Mouse (Mus musculus) lung, postnatal 0 days (tissue): ENCODE measurements at regions not wholly inside any gene's neighbourhood (a gene's known extent, or its start where the extent isn't known, plus 50 kb on each side); places are given as distances from the start of the nearest gene placed in this dataset. TPM values are rescaled to one million over a fixed set of nuclear protein-coding genes. Genes with fewer than 3 reads are reported as not detected.

Source experiments
- ATAC-seq: fragments of 200-750 bp; cut with Nextera tagmentation; 2 replicates; pipeline ENCODE4 v1.8.0; 2017; ENCODE audit warnings: moderate library complexity
- DNase-seq: peaks from one replicate; pipeline ENCODE4 v3.0.0-alpha.2; 2016; ENCODE audit warnings: low spot score
- H3K27ac ChIP-seq: fragments of 300-500 bp; sonication (generic); 2 replicates; pipeline ENCODE4 v1.5.1; 2014; ENCODE audit warnings: antibody characterized with exemption, mild to moderate bottlenecking, low read length, mixed read lengths
- H3K27me3 ChIP-seq: fragments of 300-500 bp; sonication (generic); replicated peaks from 2 replicates; pipeline ENCODE4 v1.6.1; 2014; ENCODE audit warnings: low read length, mixed read lengths; ENCODE audit not compliant: insufficient read depth
- H3K36me3 ChIP-seq: fragments of 300-500 bp; sonication (generic); 2 replicates; pipeline ENCODE4 v1.6.1; 2014; ENCODE audit warnings: low read length, mixed read lengths; ENCODE audit not compliant: insufficient read depth
- H3K4me1 ChIP-seq: fragments of 300-500 bp; sonication (generic); 2 replicates; pipeline ENCODE4 v1.6.1; 2014; ENCODE audit warnings: antibody characterized with exemption, low read depth, low read length, mixed read lengths; ENCODE audit not compliant: insufficient read depth
- H3K4me2 ChIP-seq: fragments of 300-500 bp; sonication (generic); replicated peaks from 2 replicates; pipeline ENCODE4 v1.6.1; 2014; ENCODE audit warnings: low read depth, mild to moderate bottlenecking, low read length, moderate library complexity, mixed read lengths
- H3K4me3 ChIP-seq: fragments of 300-500 bp; sonication (generic); 2 replicates; pipeline ENCODE4 v1.5.1; 2014; ENCODE audit warnings: low read depth, low read length
- H3K9ac ChIP-seq: fragments of 300-500 bp; sonication (generic); replicated peaks from 2 replicates; pipeline ENCODE4 v1.6.1; 2014; ENCODE audit warnings: low read depth, mild to moderate bottlenecking
- H3K9me3 ChIP-seq: fragments of 300-500 bp; sonication (generic); 2 replicates; pipeline ENCODE4 v1.6.1; 2016; ENCODE audit warnings: low read length, mixed read lengths
- CTCF ChIP-seq: IDR thresholded peaks from 2 replicates; pipeline ENCODE4 v1.5.1; 2016; ENCODE audit warnings: antibody characterized with exemption, mild to moderate bottlenecking
- EP300 ChIP-seq: IDR thresholded peaks from 2 replicates; pipeline ENCODE4 v1.6.1; 2016; ENCODE audit warnings: antibody characterized with exemption, mild to moderate bottlenecking, control low read depth
- WGBS: fragments of 180-500 bp; shearing (Covaris S2); extraction: QIAGEN DNeasy Blood & Tissue Kit; methylation state at CpG from one replicate; pipeline ENCODE4 v1.1.7; 2014; 5-methylcytosine and 5-hydroxymethylcytosine counted together
- microRNA-seq: library from miRNA; unstranded; fragments of <30 nt; microRNA quantifications from one replicate; pipeline ENCODE4, GENCODE M21; 2016

- H3K27me3 ChIP-seq = no peaks in the 10 kb centered on the region
- no peak for TF ChIP-seq EP300
- TF ChIP-seq CTCF = no peak
- no peak overlapping the region for H3K9ac ChIP-seq
- no peak overlapping the region for H3K27ac ChIP-seq
- DNase-seq (no peak), ATAC-seq (no peak)
- H3K4me3 ChIP-seq = no peak overlapping the region
- no peak overlapping the region for H3K4me2 ChIP-seq
- 85% methylated on average over 16 of the region's 16 CpGs for WGBS
- no peaks in the 10 kb centered on the region for H3K4me1 ChIP-seq
- H3K9me3 ChIP-seq = no peaks in the 10 kb centered on the region
- H3K36me3 ChIP-seq = no peaks in the 10 kb centered on the region
Observed at GRCm38 (mm10) chr2:172159909-172160308, 88.4 kb upstream of the Mc3r start.

GRCm38 (mm10) chr2:172177371-172177770, 70.9 kb upstream of the Mc3r start:
- Histone ChIP-seq H3K4me2 (no peak overlapping the region), H3K36me3 (no peaks in the 10 kb centered on the region), H3K4me3 (no peak overlapping the region), H3K27ac (no peak overlapping the region), H3K4me1 (no peaks in the 10 kb centered on the region), H3K9ac (no peak overlapping the region), H3K9me3 (no peaks in the 10 kb centered on the region), H3K27me3 (no peaks in the 10 kb centered on the region)
- 81% methylated on average over 10 of the region's 10 CpGs for WGBS
- DNase-seq (no peak), ATAC-seq (no peak)
- no peak for TF ChIP-seq EP300
- no peak for TF ChIP-seq CTCF

- ATAC-seq = no peak
Observed at GRCm38 (mm10) chr2:172179301-172179700, 69.0 kb upstream of the Mc3r start.

GRCm38 (mm10) chr2:172197746-172198145, 50.5 kb upstream of the Mc3r start:
- DNase-seq (no peak), ATAC-seq (no peak)
- Histone ChIP-seq H3K27me3 (no peaks in the 10 kb centered on the region), H3K36me3 (no peaks in the 10 kb centered on the region), H3K4me2 (no peak overlapping the region), H3K27ac (no peak overlapping the region), H3K4me1 (no peaks in the 10 kb centered on the region), H3K9ac (no peak overlapping the region), H3K9me3 (no peaks in the 10 kb centered on the region), H3K4me3 (no peak overlapping the region)
- TF ChIP-seq CTCF (no peak), EP300 (no peak)
- WGBS = 49% methylated on average over 11 of the region's 11 CpGs

More at GRCm38 (mm10) chr2:172179301-172179700, 69.0 kb upstream of the Mc3r start:
- Histone ChIP-seq H3K9ac (no peak overlapping the region), H3K27ac (no peak overlapping the region), H3K4me1 (no peaks in the 10 kb centered on the region), H3K27me3 (no peaks in the 10 kb centered on the region), H3K4me3 (no peak overlapping the region), H3K9me3 (no peaks in the 10 kb centered on the region), H3K36me3 (no peaks in the 10 kb centered on the region), H3K4me2 (no peak overlapping the region)
- TF ChIP-seq CTCF (no peak), EP300 (no peak)
- DNase-seq = no peak
- WGBS = 58% methylated on average over 4 of the region's 4 CpGs

Small RNA genes lying in the stretch of these regions (microRNA-seq; reads per million reads assigned to microRNA genes)
- gene Gm44301 = not detected
